In genomic region chr3:133033145-133033755, GRCm38 (mm10) we compare ENCODE assay signal across 12 mouse cellular contexts.
"Had no signal": no experiment of that assay in that cellular context is flagged by ENCODE, and none has a peak within 500 bp of the region (broad histone marks: within the 10 kb centered on the region; RNA-seq: fewer than 3 reads in every experiment).

No protein-coding gene starts in this region.

- H3K27me3 ChIP-seq: liver, embryonic 13.5 days; midbrain, embryonic 13.5 days had no signal

- H3K36me3 ChIP-seq: liver, embryonic 13.5 days; midbrain, embryonic 13.5 days had no signal

- H3K9ac ChIP-seq: liver, embryonic 13.5 days; midbrain, embryonic 13.5 days had no signal

- H3K4me1 ChIP-seq: liver, embryonic 13.5 days; midbrain, embryonic 13.5 days had no signal

- H3K9me3 ChIP-seq: liver, embryonic 13.5 days; midbrain, embryonic 13.5 days had no signal

- H3K27ac ChIP-seq: kidney, postnatal 0 days; layer of hippocampus, adult 2 months; liver, embryonic 13.5 days; macrophage; midbrain, embryonic 13.5 days had no signal

- H3K4me3 ChIP-seq: layer of hippocampus, adult 2 months; liver, embryonic 13.5 days; midbrain, embryonic 13.5 days had no signal

- DNase-seq: kidney, adult 18-20 months; kidney, postnatal 25 days; layer of hippocampus, adult 9-11 months; liver, embryonic 13.5 days; lung, adult 2 months; right cerebral cortex, postnatal 25 days; thymus, adult 18-20 months; thymus, postnatal 36 days had no signal

- H3K4me2 ChIP-seq: liver, embryonic 13.5 days; midbrain, embryonic 13.5 days had no signal
